Mouse (Mus musculus) thymus, adult 2 months (tissue): Measurements from ENCODE around the gene H2-D1.

ENCODE experiments used
- CTCF ChIP-seq: fragments of 200-500 bp; IDR thresholded peaks from 2 replicates; pipeline ENCODE4 v1.5.1; 2012; ENCODE audit warnings: mild to moderate bottlenecking, control low read depth, low read length, moderate library complexity, borderline replicate concordance; ENCODE audit not compliant: control insufficient read depth, poor library complexity, insufficient read depth; ENCODE audit errors: extremely low read depth
- POLR2A ChIP-seq: fragments of 200-500 bp; IDR thresholded peaks from 2 replicates; pipeline ENCODE4 v1.6.1; 2012; ENCODE audit warnings: mild to moderate bottlenecking, low read length, control low read depth, moderate library complexity; ENCODE audit not compliant: control insufficient read depth, poor library complexity, insufficient read depth; ENCODE audit errors: extremely low read depth

- TF ChIP-seq CTCF (peak; percentile 98), POLR2A (no peak)
Observed at GRCm38 (mm10) chr17:35236390-35236746, 26.2 kb upstream of the H2-D1 start.
